Mouse (Mus musculus) small intestine, adult 2 months (tissue): ENCODE data around the gene Ezh1. TPM values are rescaled to one million over a fixed set of nuclear protein-coding genes. Genes with fewer than 3 reads are reported as not detected.

Experiments used
- H3K27ac ChIP-seq: fragments of 200-500 bp; 2 replicates; pipeline ENCODE4 v1.5.1; 2012; ENCODE audit warnings: low read depth, low read length, control low read depth, inconsistent platforms; ENCODE audit not compliant: insufficient read depth
- H3K27me3 ChIP-seq: fragments of 200-500 bp; 2 replicates; pipeline ENCODE4 v1.6.1; 2012; ENCODE audit warnings: mild to moderate bottlenecking, moderate library complexity, low read length, inconsistent platforms; ENCODE audit not compliant: control insufficient read depth, insufficient read depth
- H3K36me3 ChIP-seq: fragments of 200-500 bp; 2 replicates; pipeline ENCODE4 v1.6.1; 2012; ENCODE audit warnings: mild to moderate bottlenecking, low read length, control low read depth, inconsistent platforms; ENCODE audit not compliant: control insufficient read depth, insufficient read depth
- H3K4me1 ChIP-seq: fragments of 200-500 bp; 2 replicates; pipeline ENCODE4 v1.6.1; 2012; ENCODE audit warnings: low read length, inconsistent platforms, mixed read lengths; ENCODE audit not compliant: control insufficient read depth, insufficient read depth, insufficient read length
- H3K4me3 ChIP-seq: fragments of 200-500 bp; 2 replicates; pipeline ENCODE4 v1.5.1; 2012; ENCODE audit warnings: low read depth, mild to moderate bottlenecking, control low read depth, inconsistent platforms, low read length, moderate library complexity
- CTCF ChIP-seq: fragments of 200-500 bp; IDR thresholded peaks from 2 replicates; pipeline ENCODE4 v1.5.1; 2012; ENCODE audit warnings: low read depth, mild to moderate bottlenecking, control low read depth, inconsistent platforms, low read length, moderate library complexity, mixed read lengths; ENCODE audit not compliant: insufficient replicate concordance, insufficient read length; ENCODE audit errors: extremely low read depth
- POLR2A ChIP-seq: fragments of 200-500 bp; IDR thresholded peaks from 2 replicates; pipeline ENCODE4 v1.6.1; 2012; ENCODE audit warnings: low read depth, mild to moderate bottlenecking, control low read depth, inconsistent platforms, low read length, moderate library complexity
- WGBS: fragments of 180-500 bp; shearing (Covaris S2); methylation state at CpG from one replicate; pipeline ENCODE4 v1.1.7; 2018; 5-methylcytosine and 5-hydroxymethylcytosine counted together
- polyA plus RNA-seq: library from polyadenylated mRNA; depleted of rRNA; stranded (reverse); fragments of >200 nt; gene quantifications from 2 replicates; pipeline ENCODE4 v1.2.3, GENCODE M21; 2012

The Ezh1 gene
- polyA plus RNA-seq, 1 experiment, result 20.0 TPM

- TF ChIP-seq CTCF (no peak), POLR2A (no peak)
- no peaks in the 10 kb centered on the region for H3K36me3 ChIP-seq
- peaks cover 4% of the 10 kb centered on the region for H3K4me1 ChIP-seq
- H3K27ac ChIP-seq, result no peak overlapping the region
- 50% methylated on average over 17 of the region's 17 CpGs for WGBS
- no peak overlapping the region for H3K4me3 ChIP-seq
- no peaks in the 10 kb centered on the region for H3K27me3 ChIP-seq
Observed at GRCm38 (mm10) chr11:101180261-101180660, 46.0 kb downstream of the Ezh1 start.

- TF ChIP-seq POLR2A (no peak), CTCF (no peak)
- H3K27ac ChIP-seq, result no peak overlapping the region
- WGBS, result 83% methylated on average over 15 of the region's 15 CpGs
Observed at GRCm38 (mm10) chr11:101179306-101179705, 47.0 kb downstream of the Ezh1 start.

GRCm38 (mm10) chr11:101178061-101179058 is 47.9 kb downstream of the Ezh1 start:
- Histone ChIP-seq H3K36me3 (no peaks in the 10 kb centered on the region), H3K27me3 (no peaks in the 10 kb centered on the region), H3K4me3 (no peak overlapping the region), H3K4me1 (peaks cover 15% of the 10 kb centered on the region), H3K27ac (no peak overlapping the region)
- no peak for TF ChIP-seq POLR2A
- WGBS, result 72% methylated on average over 36 of the region's 36 CpGs

More at GRCm38 (mm10) chr11:101179306-101179705, 47.0 kb downstream of the Ezh1 start:
- Histone ChIP-seq H3K4me3 (no peak overlapping the region), H3K4me1 (peaks cover 6% of the 10 kb centered on the region), H3K36me3 (no peaks in the 10 kb centered on the region), H3K27me3 (no peaks in the 10 kb centered on the region)

GRCm38 (mm10) chr11:101176933-101177773 is 49.1 kb downstream of the Ezh1 start:
- H3K36me3 ChIP-seq, result no peaks in the 10 kb centered on the region
- WGBS, result 46% methylated on average over 22 of the region's 22 CpGs
- peaks cover 24% of the 10 kb centered on the region for H3K4me1 ChIP-seq
- no peak overlapping the region for H3K4me3 ChIP-seq
- TF ChIP-seq CTCF, result peak; percentile 41; the same call in 1 of the 2 replicates
- no peak for TF ChIP-seq POLR2A
- no peaks in the 10 kb centered on the region for H3K27me3 ChIP-seq
- H3K27ac ChIP-seq, result no peak overlapping the region

DNA sequence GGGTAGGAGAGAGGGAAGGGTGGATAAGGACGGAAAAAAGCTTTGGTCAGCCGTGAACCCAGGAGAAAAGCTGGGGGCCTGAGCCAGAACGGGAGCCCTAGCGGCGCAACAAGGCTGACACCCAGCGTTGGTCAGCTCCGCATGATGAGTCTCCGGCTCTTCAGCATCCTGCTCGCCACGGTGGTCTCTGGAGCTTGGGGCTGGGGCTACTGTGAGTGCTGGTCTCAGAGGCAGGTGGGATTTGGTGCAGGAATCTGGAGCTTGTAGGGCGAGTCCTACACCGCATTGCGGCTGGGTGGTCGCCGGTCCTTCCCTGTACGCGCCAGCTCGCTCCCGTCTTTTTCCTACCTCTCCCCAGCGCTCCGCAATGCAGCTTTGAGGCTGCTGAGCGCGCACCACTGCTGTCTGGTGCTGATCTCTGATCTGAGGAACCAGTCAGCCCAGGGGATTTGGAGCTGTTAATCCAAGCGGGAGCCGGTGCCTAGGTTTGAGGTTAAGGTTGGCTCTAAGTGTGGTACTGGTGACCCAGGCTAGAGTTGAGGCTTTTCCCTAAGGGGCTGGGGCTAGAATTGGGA is 50.1 kb downstream of the Ezh1 start:
- 2% methylated on average over 25 of the region's 25 CpGs for WGBS
- peaks cover 24% of the 10 kb centered on the region for H3K4me1 ChIP-seq
- no peaks in the 10 kb centered on the region for H3K27me3 ChIP-seq
- TF ChIP-seq CTCF (peak; percentile 24; the same call in 1 of the 2 replicates), POLR2A (no peak)
- no peak overlapping the region for H3K27ac ChIP-seq
- H3K36me3 ChIP-seq, result no peaks in the 10 kb centered on the region
- peak overlapping the region; percentile 40 for H3K4me3 ChIP-seq

GRCm38 (mm10) chr11:101175636-101176116 is 50.6 kb downstream of the Ezh1 start:
- WGBS, result 7% methylated on average over 11 of the region's 11 CpGs
- Histone ChIP-seq H3K27ac (no peak overlapping the region), H3K36me3 (no peaks in the 10 kb centered on the region), H3K4me1 (peaks cover 24% of the 10 kb centered on the region), H3K4me3 (peak overlapping the region; percentile 40), H3K27me3 (no peaks in the 10 kb centered on the region)
- TF ChIP-seq CTCF, result no peak
- TF ChIP-seq POLR2A, result no peak
